Mouse (Mus musculus) limb, embryonic 15.5 days (tissue): Measurements from ENCODE around the gene Tnni3. TPM values are rescaled to one million over a fixed set of nuclear protein-coding genes. Genes with fewer than 3 reads are reported as not detected.

Source experiments
- ATAC-seq: fragments of 200-750 bp; cut with Nextera tagmentation; 2 replicates; pipeline ENCODE4 v1.8.0; 2017; ENCODE audit warnings: low read depth, moderate TSS enrichment; ENCODE audit not compliant: insufficient number of reproducible peaks, low FRiP score, low TSS enrichment
- H3K27ac ChIP-seq: fragments of 300-500 bp; sonication (generic); 2 replicates; pipeline ENCODE4 v1.5.1; 2015; ENCODE audit warnings: moderate library complexity, mild to moderate bottlenecking, inconsistent platforms
- H3K27me3 ChIP-seq: fragments of 300-500 bp; sonication (generic); 2 replicates; pipeline ENCODE4 v1.6.1; 2015; ENCODE audit warnings: inconsistent platforms
- H3K36me3 ChIP-seq: fragments of 300-500 bp; sonication (generic); 2 replicates; pipeline ENCODE4 v1.6.1; 2015; ENCODE audit warnings: inconsistent platforms
- H3K4me1 ChIP-seq: fragments of 300-500 bp; sonication (generic); 2 replicates; pipeline ENCODE4 v1.6.1; 2015; ENCODE audit warnings: inconsistent platforms
- H3K4me2 ChIP-seq: fragments of 300-500 bp; sonication (generic); 2 replicates; pipeline ENCODE4 v1.6.1; 2015; ENCODE audit warnings: mild to moderate bottlenecking, inconsistent platforms
- H3K4me3 ChIP-seq: fragments of 300-500 bp; sonication (generic); 2 replicates; pipeline ENCODE4 v1.5.1; 2015; ENCODE audit warnings: mild to moderate bottlenecking, inconsistent platforms
- H3K9ac ChIP-seq: fragments of 300-500 bp; sonication (generic); 2 replicates; pipeline ENCODE4 v1.6.1; 2015; ENCODE audit warnings: inconsistent platforms
- H3K9me3 ChIP-seq: fragments of 300-500 bp; sonication (generic); 2 replicates; pipeline ENCODE4 v1.6.1; 2016; ENCODE audit warnings: inconsistent platforms
- WGBS: fragments of 180-500 bp; shearing (Covaris S2); methylation state at CpG from one replicate; pipeline ENCODE4 v1.1.7; 2015; 5-methylcytosine and 5-hydroxymethylcytosine counted together
- polyA plus RNA-seq: library from polyadenylated mRNA; unstranded; fragments of >200 nt; fragmentation: Nextera tagmentation; extraction: Ambion mirVana; gene quantifications from 2 replicates; pipeline ENCODE4 v1.2.1, GENCODE M21; 2015

The Tnni3 gene
- polyA plus RNA-seq, 1 experiment from 2014 or later = 4.7 TPM

DNA sequence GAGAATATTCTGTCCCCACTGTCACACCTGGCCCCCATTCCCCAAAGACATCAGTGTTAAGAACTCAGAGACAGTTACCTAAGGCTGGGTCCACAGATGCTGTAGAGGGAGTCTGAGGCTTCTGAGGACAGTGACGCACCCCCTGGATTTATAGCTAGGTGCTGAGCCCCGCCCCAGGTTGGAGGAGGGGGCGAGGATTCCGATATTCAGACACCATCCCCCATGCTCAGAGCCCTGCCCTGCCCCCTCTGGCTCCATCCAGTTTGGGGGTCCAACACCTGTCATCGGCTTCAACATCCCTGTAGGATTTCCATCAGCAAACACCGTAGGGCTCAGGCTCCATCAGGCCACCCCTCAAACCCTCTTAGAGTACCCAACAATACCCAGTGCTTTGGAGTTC is 8.2 kb downstream of the Tnni3 start:
- H3K9me3 ChIP-seq = no peaks in the 10 kb centered on the region
- H3K27me3 ChIP-seq = 0 out of 2 replicates have a peak, but pooled peaks cover 4% of the 10 kb centered on the region
- ATAC-seq = no peak
- H3K4me2 ChIP-seq = no peak overlapping the region
- H3K27ac ChIP-seq = peak overlapping the region; percentile 24; the same call in 1 of the 2 replicates
- peaks cover 11% of the 10 kb centered on the region for H3K4me1 ChIP-seq
- WGBS = 44% methylated on average over 6 of the region's 6 CpGs
- H3K4me3 ChIP-seq = no peak overlapping the region
- H3K36me3 ChIP-seq = no peaks in the 10 kb centered on the region
- H3K9ac ChIP-seq = no peak overlapping the region

DNA sequence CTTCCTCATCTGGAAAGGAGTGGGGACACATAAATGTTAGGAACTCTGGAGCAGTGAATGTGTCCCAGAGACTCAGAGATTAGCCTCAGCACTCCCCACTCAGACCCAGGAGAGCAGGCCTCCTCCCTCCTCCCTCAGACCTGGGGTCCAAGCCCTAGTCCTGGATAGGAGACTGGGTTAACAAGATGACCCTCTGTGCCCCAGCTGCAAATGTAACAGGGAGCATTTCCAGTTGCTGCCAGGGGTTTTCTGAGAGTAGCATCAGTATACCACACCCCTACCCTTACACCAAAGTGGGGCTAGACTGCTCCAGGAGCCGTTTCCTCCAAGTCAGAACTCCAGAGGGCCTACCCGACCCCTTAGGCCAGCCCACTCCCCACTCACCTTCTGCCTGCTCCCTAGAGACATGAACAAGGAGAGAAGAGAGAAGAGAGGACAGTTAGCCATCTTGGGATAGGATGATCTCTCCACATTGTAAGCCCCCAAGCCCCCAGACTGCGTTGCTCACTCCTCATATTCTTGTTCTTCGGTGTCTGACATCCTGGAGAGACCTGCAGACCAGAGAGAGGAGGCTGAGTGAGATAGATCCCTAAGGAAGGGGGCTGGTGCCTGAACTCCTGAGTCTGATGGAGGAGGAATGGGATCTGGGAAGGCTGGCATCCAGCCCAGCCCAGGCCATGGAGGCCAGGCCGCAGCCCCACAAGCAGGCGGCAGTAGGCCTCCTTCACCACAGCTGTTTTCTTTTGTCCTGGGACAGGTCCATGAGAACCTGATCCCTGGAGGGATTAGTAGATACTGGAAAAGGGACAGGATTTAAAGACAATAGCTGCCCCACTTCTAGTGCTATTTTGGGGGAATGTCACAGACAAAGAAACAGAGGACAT is 10.0 kb downstream of the Tnni3 start:
- Histone ChIP-seq H3K4me2 (peak overlapping the region; percentile 10; the same call in 1 of the 2 replicates), H3K9me3 (no peaks in the 10 kb centered on the region), H3K27ac (peak overlapping the region; percentile 48), H3K36me3 (no peaks in the 10 kb centered on the region), H3K9ac (no peak overlapping the region), H3K4me3 (peak overlapping the region; percentile 6; the same call in 1 of the 2 replicates), H3K27me3 (no peaks in the 10 kb centered on the region), H3K4me1 (peaks cover 17% of the 10 kb centered on the region)
- 50% methylated on average over 6 of the region's 6 CpGs for WGBS
- ATAC-seq = peak; percentile 31; the same call in 1 of the 2 replicates

DNA sequence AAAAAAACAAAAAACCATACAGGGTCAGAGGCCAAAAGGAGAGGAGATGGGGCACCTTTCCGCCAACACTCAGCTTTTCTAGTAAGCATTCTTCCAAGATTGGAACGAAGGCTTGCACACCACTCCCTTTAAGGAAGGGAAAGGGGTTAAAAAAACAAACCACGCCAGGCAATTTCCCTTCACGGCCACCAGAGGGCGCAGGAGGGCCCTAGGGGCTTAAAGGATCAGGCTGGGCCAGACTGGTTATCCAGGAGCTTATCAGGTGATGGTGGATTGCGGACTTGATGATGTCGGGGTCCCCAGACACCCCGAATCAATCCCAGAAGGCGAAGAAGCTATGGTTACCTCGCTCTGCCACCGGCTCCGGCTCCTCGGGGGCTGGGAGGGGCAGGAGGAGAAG is 10.8 kb downstream of the Tnni3 start:
- Histone ChIP-seq H3K36me3 (no peaks in the 10 kb centered on the region), H3K27me3 (no peaks in the 10 kb centered on the region), H3K4me2 (no peak overlapping the region), H3K27ac (no peak overlapping the region), H3K9ac (no peak overlapping the region), H3K9me3 (no peaks in the 10 kb centered on the region), H3K4me3 (no peak overlapping the region), H3K4me1 (peaks cover 17% of the 10 kb centered on the region)
- ATAC-seq = no peak
- 31% methylated on average over 13 of the region's 13 CpGs for WGBS

DNA sequence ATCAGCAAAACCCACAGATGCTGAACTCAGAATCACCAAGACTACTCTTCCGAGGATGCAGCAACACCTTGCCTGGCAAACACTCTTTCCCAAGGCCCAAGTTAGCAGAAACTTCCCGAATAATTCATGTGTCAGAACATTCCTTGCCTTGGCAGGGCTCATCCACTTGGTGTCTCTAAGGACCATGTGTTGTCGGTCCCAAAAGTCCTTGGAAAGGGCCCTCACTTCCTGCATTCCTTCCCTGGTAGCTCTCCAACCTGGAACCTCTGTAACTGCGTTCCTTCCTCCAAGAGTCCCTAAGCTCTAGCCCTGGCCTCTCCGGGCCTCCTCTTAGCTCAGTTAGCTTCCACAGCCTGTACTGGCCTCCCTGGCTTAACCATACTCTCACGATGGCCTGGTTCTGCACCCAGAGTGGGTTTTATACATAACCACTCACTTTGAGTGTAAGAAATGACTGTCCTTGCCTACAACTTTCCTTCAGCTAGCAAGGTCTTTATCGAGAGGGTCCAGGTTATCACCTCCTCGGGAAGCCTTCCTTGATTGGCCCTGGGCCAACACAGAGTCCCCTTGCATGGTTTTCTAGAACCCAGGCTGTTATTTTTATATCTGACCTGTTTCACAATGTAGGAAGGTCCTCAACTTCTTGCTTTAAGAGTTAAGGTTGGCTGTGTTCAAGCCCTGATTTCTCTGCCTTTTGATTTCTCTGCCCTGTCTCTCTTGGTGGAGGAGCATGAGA is 12.4 kb downstream of the Tnni3 start:
- no peak for ATAC-seq
- H3K36me3 ChIP-seq = no peaks in the 10 kb centered on the region
- H3K27me3 ChIP-seq = no peaks in the 10 kb centered on the region
- no peak overlapping the region for H3K4me2 ChIP-seq
- H3K27ac ChIP-seq = no peak overlapping the region
- 65% methylated on average over 8 of the region's 8 CpGs for WGBS
- H3K4me3 ChIP-seq = no peak overlapping the region
- H3K4me1 ChIP-seq = peaks cover 17% of the 10 kb centered on the region
- no peaks in the 10 kb centered on the region for H3K9me3 ChIP-seq
- no peak overlapping the region for H3K9ac ChIP-seq

DNA sequence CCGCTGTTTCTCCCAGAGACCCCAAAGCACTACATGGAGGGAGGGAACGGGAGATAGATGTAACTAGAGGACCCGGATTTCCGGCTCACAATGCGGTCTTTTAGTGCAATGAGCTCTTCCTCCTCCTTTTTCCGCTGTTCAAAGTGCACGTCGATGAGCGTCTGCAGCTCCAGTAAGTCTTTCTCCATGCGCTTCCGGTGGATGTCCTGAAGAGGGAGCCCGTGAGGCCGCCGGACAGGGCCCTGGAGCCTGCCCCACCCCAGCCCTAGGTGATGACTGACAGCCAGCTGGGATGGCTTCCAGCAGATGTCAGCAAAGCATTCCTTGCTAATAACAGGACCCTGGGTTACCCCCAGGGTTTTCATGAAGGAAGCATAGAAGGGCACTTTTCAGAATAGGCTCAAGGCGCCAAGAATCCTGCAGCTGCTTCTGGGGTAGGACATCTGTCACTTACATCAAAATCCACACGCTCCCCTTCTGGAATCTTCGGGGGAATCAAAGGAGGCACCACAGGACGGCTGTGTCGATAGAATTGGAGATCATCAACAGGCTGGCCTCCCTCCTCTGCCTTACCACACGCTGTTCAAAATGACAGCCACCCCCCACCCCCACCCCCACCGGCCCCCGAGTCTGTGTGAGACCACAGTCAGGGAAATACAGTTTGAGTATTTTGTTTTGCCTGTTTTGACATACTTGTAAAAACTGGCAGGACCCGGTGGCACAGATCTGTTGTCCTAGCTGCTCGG is 14.0 kb downstream of the Tnni3 start:
- H3K4me2 ChIP-seq = 0 out of 2 replicates have a peak overlapping the region, but pooled peaks have one; percentile 10
- peak overlapping the region; percentile 15; the same call in 1 of the 2 replicates for H3K4me3 ChIP-seq
- H3K27me3 ChIP-seq = no peaks in the 10 kb centered on the region
- 15% methylated on average over 24 of the region's 24 CpGs for WGBS
- peaks cover 17% of the 10 kb centered on the region for H3K4me1 ChIP-seq
- no peaks in the 10 kb centered on the region for H3K9me3 ChIP-seq
- H3K36me3 ChIP-seq = no peaks in the 10 kb centered on the region
- ATAC-seq = 0 out of 2 replicates have a peak, but pooled peaks have one; percentile 53
- H3K9ac ChIP-seq = no peak overlapping the region
- H3K27ac ChIP-seq = no peak overlapping the region; the same call in 1 of the 2 replicates

DNA sequence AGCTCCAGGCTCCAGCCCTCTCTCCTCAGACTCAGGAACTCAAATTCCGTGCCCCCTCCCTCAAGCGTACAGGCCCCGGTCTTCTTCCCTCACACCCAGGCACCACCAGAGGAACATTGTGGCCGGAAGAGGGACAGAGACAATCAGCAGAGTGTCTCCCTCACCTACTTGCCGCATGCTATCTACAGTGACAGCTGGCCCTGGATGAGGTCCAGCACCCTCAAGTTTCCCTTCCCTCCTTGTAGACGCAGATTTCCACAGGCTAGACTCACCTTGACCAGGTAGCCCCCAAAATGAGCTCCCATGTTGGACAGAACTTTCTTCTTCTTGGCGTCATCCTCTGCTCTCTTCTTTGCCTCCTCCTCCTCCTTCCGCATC is 15.3 kb downstream of the Tnni3 start:
- Histone ChIP-seq H3K27me3 (no peaks in the 10 kb centered on the region), H3K27ac (no peak overlapping the region), H3K36me3 (no peaks in the 10 kb centered on the region), H3K9ac (no peak overlapping the region), H3K4me1 (peaks cover 12% of the 10 kb centered on the region; the same call in 1 of the 2 replicates), H3K4me3 (no peak overlapping the region), H3K4me2 (no peak overlapping the region), H3K9me3 (no peaks in the 10 kb centered on the region)
- ATAC-seq = no peak
- 87% methylated on average over 8 of the region's 8 CpGs for WGBS

DNA sequence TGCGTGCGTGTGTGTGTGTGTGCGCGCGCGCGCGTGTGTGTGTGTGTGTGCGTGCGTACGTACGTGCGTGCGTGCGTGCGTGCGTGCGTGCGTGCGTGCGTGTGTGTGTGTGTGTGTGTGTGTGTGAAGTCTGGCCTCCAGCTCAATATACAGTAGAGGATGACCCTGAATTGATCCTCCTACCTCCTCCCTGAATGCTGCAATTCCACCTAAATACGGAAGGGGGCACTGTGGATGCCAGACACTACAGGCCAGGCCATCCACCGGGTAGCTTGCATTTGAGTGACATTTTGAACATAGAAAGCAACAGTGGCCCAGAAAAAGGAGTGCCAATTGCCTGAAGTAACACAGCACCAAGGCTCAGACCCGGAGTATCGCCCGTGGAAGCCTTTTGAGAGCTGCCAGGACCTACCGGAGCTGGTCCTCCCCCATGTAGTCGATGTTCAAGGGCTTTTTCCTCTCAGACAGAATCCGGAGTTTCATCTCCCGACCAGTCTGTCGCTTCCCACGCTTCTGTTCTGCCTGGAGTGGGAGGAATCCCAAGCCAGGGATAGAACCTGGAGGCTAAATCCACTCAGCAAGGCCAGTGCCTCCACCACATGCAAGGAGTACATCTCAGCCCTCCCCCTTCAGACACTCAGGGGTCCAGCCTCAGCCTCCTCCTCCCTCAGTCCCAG is 15.8 kb downstream of the Tnni3 start:
- WGBS = 69% methylated on average over 27 of the region's 32 CpGs
- Histone ChIP-seq H3K4me2 (no peak overlapping the region), H3K9me3 (no peaks in the 10 kb centered on the region), H3K9ac (no peak overlapping the region), H3K4me1 (peaks cover 12% of the 10 kb centered on the region; the same call in 1 of the 2 replicates), H3K36me3 (no peaks in the 10 kb centered on the region), H3K27me3 (no peaks in the 10 kb centered on the region), H3K27ac (no peak overlapping the region), H3K4me3 (no peak overlapping the region)
- no peak for ATAC-seq

DNA sequence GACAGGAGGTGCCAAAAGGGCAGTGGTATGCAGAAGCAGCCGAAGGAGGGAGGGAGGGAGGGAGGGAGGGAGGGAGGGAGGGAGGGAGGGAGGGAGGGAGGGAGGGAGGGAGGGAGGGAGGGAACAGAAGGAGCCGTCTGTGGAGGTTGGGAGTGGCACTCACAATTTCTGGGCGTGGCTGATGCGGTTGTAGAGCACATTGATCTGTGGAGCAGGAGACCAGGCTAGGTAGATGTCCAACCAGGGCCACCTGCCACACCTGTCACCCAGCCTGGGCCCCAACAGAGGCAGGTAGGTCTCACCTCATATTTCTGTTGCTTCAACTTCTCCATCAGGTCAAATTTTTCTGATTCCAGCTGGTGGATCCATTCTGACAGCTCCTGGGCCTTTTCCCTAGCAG is 16.8 kb downstream of the Tnni3 start:
- H3K4me3 ChIP-seq = no peak overlapping the region
- no peak for ATAC-seq
- H3K4me1 ChIP-seq = peaks cover 12% of the 10 kb centered on the region; the same call in 1 of the 2 replicates
- no peak overlapping the region for H3K27ac ChIP-seq
- no peaks in the 10 kb centered on the region for H3K9me3 ChIP-seq
- H3K4me2 ChIP-seq = no peak overlapping the region
- H3K36me3 ChIP-seq = no peaks in the 10 kb centered on the region
- H3K9ac ChIP-seq = no peak overlapping the region
- WGBS = 69% methylated on average over 2 of the region's 4 CpGs
- no peaks in the 10 kb centered on the region for H3K27me3 ChIP-seq

DNA sequence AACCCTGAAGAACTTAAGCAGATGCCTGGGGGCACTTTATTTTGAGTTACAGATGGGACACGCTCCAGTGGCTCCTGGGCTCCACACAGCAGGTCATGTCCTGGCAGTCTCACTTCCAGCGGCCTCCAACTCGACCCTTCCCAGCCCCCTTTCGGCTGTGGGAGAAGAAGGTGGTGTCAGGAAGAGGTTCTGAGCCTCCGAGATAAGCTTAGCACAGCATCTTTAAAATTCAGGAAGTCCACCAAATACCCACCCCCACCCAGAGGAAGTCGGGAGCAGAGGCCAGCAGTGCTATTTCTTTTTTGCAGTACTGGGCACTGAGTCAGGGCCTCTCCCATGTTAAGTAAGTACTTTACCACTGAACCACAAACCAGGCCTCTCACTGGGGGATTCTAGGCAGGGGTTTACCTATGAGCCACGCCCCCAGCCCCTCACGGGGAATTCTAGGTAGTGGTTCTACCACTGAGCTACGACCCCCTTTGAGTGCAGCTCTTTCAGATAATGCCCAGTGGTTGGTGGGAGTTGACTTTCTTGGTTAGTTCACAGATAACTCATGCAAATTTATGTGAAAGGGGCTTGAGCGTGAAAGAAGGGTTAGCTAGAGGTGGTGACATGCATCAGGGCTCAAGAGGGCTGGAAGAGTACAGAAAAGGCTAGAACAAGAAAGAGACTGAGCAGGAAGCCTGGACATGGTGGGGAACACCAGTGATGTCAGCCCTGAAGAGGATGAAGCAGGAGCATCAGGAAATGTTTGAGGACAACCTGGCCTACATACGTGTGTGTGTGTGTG is 19.2 kb downstream of the Tnni3 start:
- no peak for ATAC-seq
- Histone ChIP-seq H3K27ac (no peak overlapping the region), H3K9me3 (no peaks in the 10 kb centered on the region), H3K27me3 (no peaks in the 10 kb centered on the region), H3K36me3 (no peaks in the 10 kb centered on the region), H3K9ac (no peak overlapping the region), H3K4me3 (no peak overlapping the region), H3K4me2 (no peak overlapping the region), H3K4me1 (peaks cover 15% of the 10 kb centered on the region)
- 64% methylated on average over 11 of the region's 11 CpGs for WGBS

DNA sequence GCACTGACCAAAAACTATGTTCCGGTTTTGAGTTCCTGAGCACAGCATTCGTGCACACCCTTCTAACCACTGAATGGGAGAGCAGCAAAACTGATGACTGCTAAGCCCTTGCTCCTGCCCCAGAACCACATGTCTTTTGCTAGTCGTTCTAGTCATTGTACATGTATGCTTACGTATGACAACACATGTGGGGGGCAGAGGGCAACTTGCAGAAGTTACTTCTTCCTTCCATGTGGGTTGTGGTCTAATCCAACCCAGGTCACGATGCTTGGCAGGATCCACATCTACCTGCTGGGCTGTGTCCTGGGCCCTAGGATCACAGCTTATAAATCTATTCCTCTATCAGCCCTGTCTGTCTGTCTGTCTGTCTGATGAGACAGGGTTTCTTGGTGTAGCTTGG is 20.2 kb downstream of the Tnni3 start:
- 0 out of 2 replicates have a peak, but pooled peaks cover 2% of the 10 kb centered on the region for H3K36me3 ChIP-seq
- ATAC-seq = no peak
- no peaks in the 10 kb centered on the region for H3K9me3 ChIP-seq
- WGBS = 84% methylated on average over 5 of the region's 5 CpGs
- no peak overlapping the region for H3K4me3 ChIP-seq
- H3K27me3 ChIP-seq = no peaks in the 10 kb centered on the region
- H3K9ac ChIP-seq = no peak overlapping the region
- H3K27ac ChIP-seq = no peak overlapping the region
- H3K4me2 ChIP-seq = no peak overlapping the region
- H3K4me1 ChIP-seq = peaks cover 20% of the 10 kb centered on the region
